Mouse (Mus musculus) brain, embryonic 14.5 days (tissue): Measurements from ENCODE around the gene Qk.

Experiments
- CTCF ChIP-seq: fragments of 200-500 bp; IDR thresholded peaks from 2 replicates; pipeline ENCODE4 v1.5.1; 2012; ENCODE audit warnings: inconsistent platforms, mild to moderate bottlenecking, moderate library complexity, borderline replicate concordance; ENCODE audit not compliant: insufficient read depth, insufficient read length; ENCODE audit errors: extremely low read depth
- POLR2A ChIP-seq: fragments of 200-500 bp; IDR thresholded peaks from 2 replicates; pipeline ENCODE4 v1.6.1; 2012; ENCODE audit warnings: mild to moderate bottlenecking, inconsistent platforms, borderline replicate concordance; ENCODE audit not compliant: poor library complexity, insufficient read depth, insufficient read length, severe bottlenecking; ENCODE audit errors: extremely low read depth

DNA sequence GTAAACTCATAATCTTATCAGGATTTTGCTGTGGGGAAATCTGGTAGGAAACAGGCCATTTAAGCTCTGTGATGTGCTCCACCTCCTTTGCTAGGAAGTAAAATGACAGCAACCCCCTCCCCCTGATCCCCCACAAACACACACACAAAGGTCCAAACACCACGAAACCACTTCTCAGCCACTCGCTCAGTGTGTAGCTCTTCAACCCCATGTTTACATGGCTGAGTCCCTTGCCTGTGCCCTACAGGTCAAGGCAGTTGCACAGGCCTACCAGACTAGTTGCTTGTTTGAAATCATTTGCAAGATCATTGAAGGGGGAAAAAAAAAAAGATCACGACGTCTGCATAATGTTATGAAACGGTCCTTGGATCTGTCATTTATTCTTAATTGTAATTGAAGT is 9.8 kb upstream of the Qk start:
- TF ChIP-seq POLR2A (no peak), CTCF (no peak)
